28 mouse cellular contexts compared by ENCODE assay signal in the genomic region with DNA sequence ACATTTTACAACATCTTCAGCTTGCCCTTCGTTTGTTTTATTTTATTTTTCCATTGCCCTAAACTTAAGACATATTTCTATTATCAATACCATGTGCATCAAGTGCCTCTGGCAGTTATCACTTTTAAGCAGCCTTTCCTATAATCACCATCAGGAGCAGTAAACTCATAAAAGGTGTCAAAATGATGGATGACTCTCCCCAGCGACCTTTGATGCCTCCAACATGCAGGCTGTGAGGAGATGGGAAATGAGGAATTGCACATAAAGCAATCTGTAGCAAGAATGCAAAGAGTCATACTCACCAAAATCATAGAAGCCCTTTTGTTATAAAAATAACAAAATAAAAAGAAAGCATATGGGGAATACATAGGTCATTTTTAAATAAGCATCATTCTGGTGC.
DNase-seq lines count a peak whose midpoint lies in the region; ATAC-seq and TF ChIP-seq lines count a peak whose summit lies in the region.
"Had no signal": no experiment of that assay in that cellular context is flagged by ENCODE, and none has a peak within 500 bp of the region (broad histone marks: within the 10 kb centered on the region; RNA-seq: fewer than 3 reads in every experiment).

No protein-coding gene starts in this region.

- no peak overlapping the region for H3K4me2 ChIP-seq in intestine, embryonic 14.5 days (ENCODE audit: low read length)
- H3K4me2 ChIP-seq in intestine, postnatal 0 days (replicated peaks; ENCODE audit: low read depth), result no peak overlapping the region
- no peak overlapping the region for H3K4me2 ChIP-seq in intestine, embryonic 15.5 days (replicated peaks)
- no peak overlapping the region for H3K4me2 ChIP-seq in forebrain, embryonic 16.5 days (ENCODE audit: low read length)
- H3K4me2 ChIP-seq: forebrain, embryonic 12.5 days; heart, embryonic 12.5 days had no signal

- peak; percentile 58; the same call in 1 of the 2 replicates for ATAC-seq in intestine, embryonic 14.5 days (replicated peaks; ENCODE audit: low FRiP score, low TSS enrichment, low read depth)
- ATAC-seq in intestine, postnatal 0 days, result no peak
- ATAC-seq in intestine, embryonic 15.5 days, result peak; percentile 82
- ATAC-seq in forebrain, embryonic 16.5 days, result no peak

- H3K27ac ChIP-seq in intestine, embryonic 14.5 days (ENCODE audit: low read depth), result no peak overlapping the region
- no peak overlapping the region for H3K27ac ChIP-seq in intestine, postnatal 0 days (ENCODE audit: low read depth, low read length)
- no peak overlapping the region for H3K27ac ChIP-seq in intestine, embryonic 15.5 days
- H3K27ac ChIP-seq in forebrain, embryonic 16.5 days (ENCODE audit: low read length), result no peak overlapping the region
- H3K27ac ChIP-seq: forebrain, embryonic 12.5 days; liver, embryonic 14.5 days; macrophage had no signal

- no peaks in the 10 kb centered on the region for H3K27me3 ChIP-seq in intestine, embryonic 14.5 days (replicated peaks; ENCODE audit: control insufficient read depth, insufficient read depth, low read length)
- no peaks in the 10 kb centered on the region for H3K27me3 ChIP-seq in intestine, postnatal 0 days (replicated peaks; ENCODE audit: control insufficient read depth, insufficient read depth, low read length)
- H3K27me3 ChIP-seq in intestine, embryonic 15.5 days (replicated peaks), result no peaks in the 10 kb centered on the region
- H3K27me3 ChIP-seq in forebrain, embryonic 16.5 days (replicated peaks; ENCODE audit: control insufficient read depth, insufficient read depth, low read length), result no peaks in the 10 kb centered on the region
- H3K27me3 ChIP-seq: forebrain, embryonic 12.5 days; heart, embryonic 12.5 days had no signal

- no peak overlapping the region for H3K9ac ChIP-seq in intestine, embryonic 14.5 days (ENCODE audit: low read length)
- H3K9ac ChIP-seq in intestine, postnatal 0 days (ENCODE audit: low read depth, low read length), result no peak overlapping the region
- no peak overlapping the region for H3K9ac ChIP-seq in intestine, embryonic 15.5 days
- no peak overlapping the region for H3K9ac ChIP-seq in forebrain, embryonic 16.5 days (replicated peaks; ENCODE audit: low read depth, low read length)
- H3K9ac ChIP-seq: forebrain, embryonic 12.5 days; heart, embryonic 12.5 days; liver, embryonic 14.5 days had no signal

- 36% methylated on average over 2 of the region's 2 CpGs for WGBS in intestine, embryonic 14.5 days
- 16% methylated on average over 2 of the region's 2 CpGs for WGBS in intestine, postnatal 0 days
- WGBS in intestine, embryonic 15.5 days, result 26% methylated on average over 2 of the region's 2 CpGs
- 75% methylated on average over 2 of the region's 2 CpGs for WGBS in forebrain, embryonic 16.5 days

- no peak for DNase-seq in intestine, embryonic 14.5 days (ENCODE audit: low spot score)
- DNase-seq in embryo, embryonic 10.5 days (ENCODE audit: low spot score), result peak; percentile 40
- peak; percentile 41 for DNase-seq in forelimb bud, embryonic 11.5 days (ENCODE audit: low read depth, low spot score)
- no peak for DNase-seq in frontal cortex, postnatal 14 days (ENCODE audit: low spot score in 2 of 2)
- DNase-seq: adrenal gland, adult 2 months; B cell, adult 2 months; cerebellum, adult 2 months; cerebellum, postnatal 14 days; gastrocnemius, postnatal 36 days; heart, adult 18-20 months; heart, postnatal 4 days; kidney, adult 11 months; kidney, postnatal 14 days; liver; lung, adult 2 months; lung, postnatal 10 days; midbrain, embryonic 14.5 days; thymus, adult 2 months; thymus, postnatal 36 days had no signal

- no peaks in the 10 kb centered on the region for H3K36me3 ChIP-seq in intestine, embryonic 14.5 days (ENCODE audit: control insufficient read depth, insufficient read depth, low read length)
- no peaks in the 10 kb centered on the region for H3K36me3 ChIP-seq in intestine, postnatal 0 days (ENCODE audit: control insufficient read depth, insufficient read depth)
- H3K36me3 ChIP-seq in intestine, embryonic 15.5 days, result no peaks in the 10 kb centered on the region
- H3K36me3 ChIP-seq in forebrain, embryonic 16.5 days (ENCODE audit: control insufficient read depth, insufficient read depth), result no peaks in the 10 kb centered on the region
- H3K36me3 ChIP-seq: forebrain, embryonic 12.5 days; heart, embryonic 12.5 days had no signal

- no peak for TF ChIP-seq CTCF in intestine, postnatal 0 days (IDR thresholded peaks at IDR 0.05; ENCODE audit: low read depth)

- no peaks in the 10 kb centered on the region for H3K9me3 ChIP-seq in intestine, embryonic 14.5 days (ENCODE audit: control insufficient read depth, low read length)
- H3K9me3 ChIP-seq in intestine, postnatal 0 days (ENCODE audit: control insufficient read depth), result no peaks in the 10 kb centered on the region
- no peaks in the 10 kb centered on the region for H3K9me3 ChIP-seq in intestine, embryonic 15.5 days
- no peaks in the 10 kb centered on the region for H3K9me3 ChIP-seq in forebrain, embryonic 16.5 days (ENCODE audit: control insufficient read depth, low read length)
- H3K9me3 ChIP-seq: forebrain, embryonic 12.5 days; heart, embryonic 12.5 days had no signal

- no peaks in the 10 kb centered on the region for H3K4me1 ChIP-seq in intestine, embryonic 14.5 days (replicated peaks; ENCODE audit: control insufficient read depth, insufficient read depth, low read length)
- no peaks in the 10 kb centered on the region for H3K4me1 ChIP-seq in intestine, postnatal 0 days (replicated peaks; ENCODE audit: control insufficient read depth, insufficient read depth, low read length)
- H3K4me1 ChIP-seq in intestine, embryonic 15.5 days (replicated peaks), result no peaks in the 10 kb centered on the region
- H3K4me1 ChIP-seq in forebrain, embryonic 16.5 days (replicated peaks; ENCODE audit: control insufficient read depth, insufficient read depth, low read length), result no peaks in the 10 kb centered on the region
- H3K4me1 ChIP-seq: forebrain, embryonic 12.5 days; heart, embryonic 12.5 days had no signal

- H3K4me3 ChIP-seq in intestine, embryonic 14.5 days (ENCODE audit: low read depth, low read length), result no peak overlapping the region
- no peak overlapping the region for H3K4me3 ChIP-seq in intestine, postnatal 0 days (ENCODE audit: low read depth, low read length)
- H3K4me3 ChIP-seq in intestine, embryonic 15.5 days (replicated peaks), result no peak overlapping the region
- H3K4me3 ChIP-seq in forebrain, embryonic 16.5 days (replicated peaks; ENCODE audit: low read length), result no peak overlapping the region
- H3K4me3 ChIP-seq: erythroblast, embryonic 14.5 days; forebrain, embryonic 12.5 days; heart, embryonic 12.5 days; myocyte had no signal

Comparison
In these comparisons a context has a peak if more than half of its experiments do, and no peak if none do; other contexts are left out.
1. ATAC-seq: peak in intestine, embryonic 14.5 days (single experiment) and intestine, embryonic 15.5 days (single experiment); none in intestine, postnatal 0 days (single experiment) and forebrain, embryonic 16.5 days (single experiment).
2. DNase-seq: peak in embryo, embryonic 10.5 days (single experiment) and forelimb bud, embryonic 11.5 days (single experiment); none in intestine, embryonic 14.5 days (single experiment) and frontal cortex, postnatal 14 days (0 of 2).